Mouse (Mus musculus) liver, postnatal 0 days (tissue): ENCODE measurements around the gene Gjc1.

Experiments used
- CTCF ChIP-seq: sonication (generic); IDR thresholded peaks from 2 replicates; pipeline ENCODE4 v1.5.1; 2016; ENCODE audit warnings: antibody characterized with exemption, low read depth
- EP300 ChIP-seq: IDR thresholded peaks from 2 replicates; pipeline ENCODE4 v1.6.1; 2016; ENCODE audit warnings: antibody characterized with exemption, low read depth, mild to moderate bottlenecking

GRCm38 (mm10) chr11:102772771-102773700 lies 46.5 kb downstream of the Gjc1 start:
- TF ChIP-seq CTCF (no peak), EP300 (no peak)
